Mouse (Mus musculus) heart, adult 2 months (tissue): ENCODE results near the gene Dmc1.

Source experiments
- EP300 ChIP-seq: fragments of 200-500 bp; IDR thresholded peaks from 2 replicates; pipeline ENCODE4 v1.6.1; 2011; ENCODE audit warnings: low read depth, low read length, control low read depth; ENCODE audit not compliant: insufficient read depth
- POLR2A ChIP-seq: fragments of 200-500 bp; IDR thresholded peaks from 2 replicates; pipeline ENCODE4 v1.6.1; 2011; ENCODE audit warnings: mild to moderate bottlenecking, low read depth, low read length, control low read depth; ENCODE audit not compliant: insufficient read depth

DNA sequence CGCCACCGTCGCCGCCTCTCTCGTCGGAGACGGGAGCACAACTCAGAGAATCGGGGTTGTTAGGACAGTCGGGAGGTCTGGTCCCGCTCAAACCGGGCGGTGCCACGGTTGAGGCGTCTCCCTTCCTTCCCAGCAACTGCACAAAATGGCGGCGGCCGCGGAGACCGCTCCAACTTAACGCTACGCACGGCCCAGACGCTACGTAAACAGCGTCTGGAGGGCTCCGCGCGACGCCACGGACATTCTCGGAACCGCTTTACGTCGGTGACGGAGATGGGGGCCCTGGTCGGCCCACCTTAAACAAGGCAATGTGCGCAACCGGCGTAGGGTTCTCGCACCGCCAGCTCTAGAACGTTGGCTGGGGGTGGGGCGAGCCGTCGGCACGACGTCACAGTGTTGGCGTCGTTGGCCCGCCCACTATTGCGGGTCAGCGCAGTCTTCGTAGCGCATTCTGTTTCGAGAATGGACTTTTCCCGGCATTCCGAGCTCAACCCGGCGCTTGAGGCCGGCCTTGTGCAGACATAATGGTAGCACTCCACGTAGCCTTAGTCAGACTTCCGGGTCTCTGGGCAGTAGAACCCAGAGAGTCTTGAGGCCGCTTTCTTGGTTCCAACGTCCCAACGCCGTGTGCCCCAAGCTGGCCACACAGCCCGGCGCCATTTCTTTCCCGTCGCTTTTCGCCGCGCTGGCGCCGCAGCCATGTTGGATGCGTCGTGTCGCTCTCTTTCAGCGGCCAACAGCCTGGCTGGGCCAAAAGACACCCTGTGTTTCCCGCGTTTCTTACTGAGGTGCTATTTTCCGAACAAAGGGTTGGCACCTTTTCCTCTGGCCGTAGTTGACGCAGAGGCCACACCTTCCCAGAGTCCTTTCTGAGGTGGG, 58.3 kb downstream of the Dmc1 start, which contains the start of gene Ddx17:
- TF ChIP-seq EP300 (peak; percentile 27; the same call in 1 of the 2 replicates), POLR2A (peak; percentile 92)
